Mouse (Mus musculus) limb, embryonic 14.5 days (tissue): ENCODE data around the gene Vmn1r231. TPM values are rescaled to one million over a fixed set of nuclear protein-coding genes. Genes with fewer than 3 reads are reported as not detected.

ENCODE experiments used
- ATAC-seq: fragments of 200-750 bp; cut with Nextera tagmentation; 2 replicates; pipeline ENCODE4 v1.8.0; 2017; ENCODE audit warnings: low read depth, moderate number of reproducible peaks, moderate TSS enrichment; ENCODE audit not compliant: low FRiP score
- DNase-seq: peaks from one replicate; pipeline ENCODE4 v3.0.0-alpha.2; 2015; ENCODE audit warnings: low spot score
- H3K27ac ChIP-seq: fragments of 300-500 bp; sonication (generic); replicated peaks from 2 replicates; pipeline ENCODE4 v1.5.1; 2014; ENCODE audit warnings: low read depth, mild to moderate bottlenecking, low read length, moderate library complexity, mixed read lengths
- H3K27me3 ChIP-seq: fragments of 300-500 bp; sonication (generic); 2 replicates; pipeline ENCODE4 v1.6.1; 2014; ENCODE audit warnings: low read length, mixed read lengths; ENCODE audit not compliant: control insufficient read depth, insufficient read depth
- H3K36me3 ChIP-seq: fragments of 300-500 bp; sonication (generic); 2 replicates; pipeline ENCODE4 v1.6.1; 2014; ENCODE audit warnings: mild to moderate bottlenecking, low read length, moderate library complexity, mixed read lengths; ENCODE audit not compliant: control insufficient read depth, insufficient read depth
- H3K4me1 ChIP-seq: fragments of 300-500 bp; sonication (generic); 2 replicates; pipeline ENCODE4 v1.6.1; 2014; ENCODE audit warnings: antibody characterized with exemption, low read length, mixed read lengths; ENCODE audit not compliant: control insufficient read depth, insufficient read depth
- H3K4me2 ChIP-seq: fragments of 300-500 bp; sonication (generic); replicated peaks from 2 replicates; pipeline ENCODE4 v1.6.1; 2014; ENCODE audit warnings: low read depth, mild to moderate bottlenecking, low read length, moderate library complexity; ENCODE audit not compliant: severe bottlenecking
- H3K4me3 ChIP-seq: fragments of 300-500 bp; sonication (generic); replicated peaks from 2 replicates; pipeline ENCODE4 v1.5.1; 2014; ENCODE audit warnings: low read length
- H3K9ac ChIP-seq: fragments of 300-500 bp; sonication (generic); 2 replicates; pipeline ENCODE4 v1.6.1; 2014; ENCODE audit warnings: mild to moderate bottlenecking, low read depth, low read length, moderate library complexity; ENCODE audit not compliant: severe bottlenecking
- H3K9me3 ChIP-seq: fragments of 300-500 bp; sonication (generic); 2 replicates; pipeline ENCODE4 v1.6.1; 2016; ENCODE audit warnings: low read length; ENCODE audit not compliant: control insufficient read depth
- POLR2A ChIP-seq: fragments of 200-500 bp; IDR thresholded peaks from 2 replicates; pipeline ENCODE4 v1.8.0; 2012; ENCODE audit warnings: inconsistent platforms, mild to moderate bottlenecking, moderate library complexity, borderline replicate concordance; ENCODE audit not compliant: insufficient read depth, insufficient read length; ENCODE audit errors: extremely low read depth
- WGBS: fragments of 180-500 bp; shearing (Covaris S2); extraction: QIAGEN DNeasy Blood & Tissue Kit; methylation state at CpG from one replicate; pipeline ENCODE4 v1.1.7; 2014; 5-methylcytosine and 5-hydroxymethylcytosine counted together
- polyA plus RNA-seq, 2 experiments: library from polyadenylated mRNA; depleted of rRNA in 1 of 2; stranded (reverse) in 1 of 2; unstranded in 1 of 2; fragments of >200 nt; fragmentation: Nextera tagmentation in 1 of 2; extraction: Ambion mirVana in 1 of 2; gene quantifications; 2 replicates each; pipeline versions ENCODE4 v1.2.1 to v1.2.3; 2012 to 2014

Gene Vmn1r231
- polyA plus RNA-seq, 2 experiments, result not detected

DNA sequence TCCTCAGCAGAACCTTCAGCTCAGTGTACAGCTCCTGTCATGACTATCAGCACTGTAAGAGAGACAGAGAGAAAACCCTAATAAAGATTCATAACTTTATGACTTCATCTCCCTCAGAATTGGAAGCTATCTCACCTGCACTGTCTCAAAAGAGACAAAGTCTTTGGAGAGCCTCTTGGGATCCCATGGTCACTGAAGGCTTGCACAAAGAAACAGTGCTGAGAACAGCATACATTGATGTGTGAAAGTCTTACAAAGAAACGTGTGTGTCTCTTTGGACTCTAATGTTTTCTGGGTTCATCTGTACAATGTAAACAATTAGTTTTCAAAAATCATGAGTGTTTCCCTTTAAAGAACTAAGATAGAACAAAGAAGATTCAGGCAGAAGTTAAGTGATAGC, 14.7 kb upstream of the Vmn1r231 start, which contains the start of gene Vmn1r232:
Vmn1r232 (minus strand) TSS at position 101 of the 400 bp plus-strand sequence.
- Histone ChIP-seq H3K4me1 (no peaks in the 10 kb centered on the region), H3K4me3 (no peak within 1 kb of the TSS), H3K36me3 (no peaks in the 10 kb centered on the region), H3K4me2 (no peak within 1 kb of the TSS), H3K27ac (no peak within 1 kb of the TSS), H3K27me3 (no peaks in the 10 kb centered on the region), H3K9me3 (no peaks in the 10 kb centered on the region), H3K9ac (no peak within 1 kb of the TSS)
- ATAC-seq (no peak), DNase-seq (no peak)
- WGBS, result 62% methylated on average over 1 of the region's 1 CpGs
- TF ChIP-seq POLR2A, result no peak

DNA sequence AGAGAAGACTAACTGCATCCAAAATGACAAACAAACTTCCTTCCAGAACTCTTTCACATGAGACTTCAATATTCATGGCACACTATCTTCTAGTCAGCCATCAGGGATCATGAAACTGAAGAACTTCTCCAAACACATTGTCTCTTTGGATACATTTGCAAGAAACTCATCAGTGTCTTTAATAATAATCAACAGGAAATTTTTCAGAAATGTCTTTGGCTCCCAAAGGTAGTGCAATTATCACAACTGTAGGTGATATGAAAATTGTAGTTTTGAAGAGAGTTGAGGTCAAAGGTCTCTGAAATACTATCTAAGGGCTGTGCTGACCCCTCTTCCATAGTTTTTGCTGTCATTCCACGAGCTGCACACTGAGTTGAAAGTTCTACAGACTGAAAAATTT, 64.7 kb downstream of the Vmn1r231 start, which contains the start of gene Vmn1r230:
Vmn1r230 (plus strand) TSS at position 301 of the 400 bp plus-strand sequence.
- no peak for TF ChIP-seq POLR2A
- Histone ChIP-seq H3K9ac (no peak within 1 kb of the TSS), H3K4me2 (no peak within 1 kb of the TSS), H3K9me3 (no peaks in the 10 kb centered on the region), H3K36me3 (no peaks in the 10 kb centered on the region), H3K4me3 (no peak within 1 kb of the TSS), H3K27ac (no peak within 1 kb of the TSS), H3K4me1 (no peaks in the 10 kb centered on the region), H3K27me3 (no peaks in the 10 kb centered on the region)
- DNase-seq (no peak), ATAC-seq (no peak)
- WGBS, result 22% methylated on average over 1 of the region's 1 CpGs

Other genes starting within 250 kb of the Vmn1r231 start
- gene Vmn1r226, start 222.2 kb downstream of the Vmn1r231 start, polyA plus RNA-seq (2012; rRNA removed), result not detected in 2 replicates
- gene Vmn1r226, start 222.2 kb downstream of the Vmn1r231 start, polyA plus RNA-seq (2014; fragmentation: Nextera tagmentation; extraction: Ambion mirVana), result not detected in 2 replicates
- not detected in 2 replicates for gene Vmn1r227, start 175.2 kb downstream of the Vmn1r231 start, polyA plus RNA-seq (2012; rRNA removed)
- not detected in 2 replicates for gene Vmn1r227, start 175.2 kb downstream of the Vmn1r231 start, polyA plus RNA-seq (2014; fragmentation: Nextera tagmentation; extraction: Ambion mirVana)
- gene Vmn1r228, start 118.9 kb downstream of the Vmn1r231 start, polyA plus RNA-seq (2012; rRNA removed), result not detected in 2 replicates
- not detected in 2 replicates for gene Vmn1r228, start 118.9 kb downstream of the Vmn1r231 start, polyA plus RNA-seq (2014; fragmentation: Nextera tagmentation; extraction: Ambion mirVana)
- gene Vmn1r229, start 93.5 kb downstream of the Vmn1r231 start, polyA plus RNA-seq (2012; rRNA removed), result not detected in 2 replicates
- not detected in 2 replicates for gene Vmn1r229, start 93.5 kb downstream of the Vmn1r231 start, polyA plus RNA-seq (2014; fragmentation: Nextera tagmentation; extraction: Ambion mirVana)
- not detected in 2 replicates for gene Vmn1r230, start 64.6 kb downstream of the Vmn1r231 start, polyA plus RNA-seq (2012; rRNA removed)
- gene Vmn1r230, start 64.6 kb downstream of the Vmn1r231 start, polyA plus RNA-seq (2014; fragmentation: Nextera tagmentation; extraction: Ambion mirVana), result not detected in 2 replicates
- not detected in 2 replicates for gene Vmn1r232, start 14.6 kb upstream of the Vmn1r231 start, polyA plus RNA-seq (2012; rRNA removed)
- not detected in 2 replicates for gene Vmn1r232, start 14.6 kb upstream of the Vmn1r231 start, polyA plus RNA-seq (2014; fragmentation: Nextera tagmentation; extraction: Ambion mirVana)
- gene Ppp2r1a, start 40.2 kb upstream of the Vmn1r231 start, polyA plus RNA-seq (2012; rRNA removed), result 245 and 276 TPM in 2 replicates
- 383 and 396 TPM in 2 replicates for gene Ppp2r1a, start 40.2 kb upstream of the Vmn1r231 start, polyA plus RNA-seq (2014; fragmentation: Nextera tagmentation; extraction: Ambion mirVana)
- not detected in 2 replicates for gene Vmn1r233, start 91.4 kb upstream of the Vmn1r231 start, polyA plus RNA-seq (2012; rRNA removed)
- gene Vmn1r233, start 91.4 kb upstream of the Vmn1r231 start, polyA plus RNA-seq (2014; fragmentation: Nextera tagmentation; extraction: Ambion mirVana), result not detected in 2 replicates
- 19.7 and 24.5 TPM in 2 replicates for gene Zfp160, start 103.8 kb upstream of the Vmn1r231 start, polyA plus RNA-seq (2012; rRNA removed)
- 19.0 and 19.8 TPM in 2 replicates for gene Zfp160, start 103.8 kb upstream of the Vmn1r231 start, polyA plus RNA-seq (2014; fragmentation: Nextera tagmentation; extraction: Ambion mirVana)